Mouse (Mus musculus): ENCODE data around the gene Clstn2.

The Clstn2 gene

DNA sequence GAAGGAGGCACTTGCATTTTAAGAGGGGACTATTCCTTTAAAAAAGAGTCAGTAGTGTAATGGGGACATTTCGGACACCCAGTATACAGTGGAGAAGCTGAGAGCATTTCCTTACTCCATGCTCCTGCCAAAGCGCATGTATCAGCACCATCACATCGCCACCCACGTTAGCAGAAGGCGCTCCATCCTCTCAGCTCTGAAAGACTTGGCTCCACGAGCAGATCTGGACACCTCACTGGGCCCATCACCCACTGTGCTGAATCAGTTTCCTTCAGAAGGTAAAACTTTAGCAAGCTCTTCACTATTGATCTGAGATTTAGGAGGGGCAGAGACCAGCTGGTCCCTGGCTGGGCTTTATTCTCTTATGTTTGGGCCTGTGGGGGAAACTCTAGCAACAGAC, 469.9 kb downstream of the Clstn2 start:
- no peak for DNase-seq (ENCODE audit: low spot score)

DNA sequence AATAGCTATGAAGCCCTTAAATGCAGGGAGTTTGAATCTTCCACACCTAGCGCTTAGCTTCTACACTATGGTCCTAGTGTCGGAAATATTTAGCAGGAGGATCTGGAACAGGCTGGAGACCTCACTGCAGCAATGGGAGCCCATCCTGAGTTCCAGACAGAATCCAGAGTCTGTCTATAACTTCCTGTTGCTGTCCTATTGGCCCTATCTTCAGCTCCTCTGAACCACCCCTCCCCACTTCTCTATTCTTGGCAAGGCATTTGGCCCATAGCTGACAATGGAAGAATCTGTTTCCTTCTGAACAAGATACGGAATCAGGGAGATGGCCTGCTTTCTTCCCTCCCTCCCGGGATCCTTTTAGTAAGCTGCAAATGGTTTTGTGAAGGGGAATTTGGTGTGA, 488.6 kb downstream of the Clstn2 start:
- DNase-seq (ENCODE audit: low spot score) = no peak

DNA sequence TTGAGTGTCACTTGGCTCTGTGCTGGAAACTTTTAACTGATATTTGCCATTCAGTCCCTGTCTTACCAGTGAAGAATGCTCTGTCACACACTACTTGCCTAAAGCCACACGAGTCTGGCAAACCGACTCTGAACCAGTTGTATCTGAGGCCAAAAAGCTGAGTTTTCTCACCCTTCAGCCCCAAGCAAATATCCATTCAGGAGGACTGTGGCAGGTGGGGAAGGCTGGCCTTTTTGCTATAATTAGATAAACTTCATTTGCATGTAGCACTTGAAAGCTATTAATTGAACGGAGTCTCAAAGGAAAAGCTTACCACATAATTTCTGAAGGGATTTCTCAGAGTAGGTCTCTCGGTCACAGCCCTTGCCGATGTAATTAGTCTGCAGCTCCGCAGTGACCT, 491.6 kb downstream of the Clstn2 start:
- DNase-seq (ENCODE audit: low spot score) = no peak

DNA sequence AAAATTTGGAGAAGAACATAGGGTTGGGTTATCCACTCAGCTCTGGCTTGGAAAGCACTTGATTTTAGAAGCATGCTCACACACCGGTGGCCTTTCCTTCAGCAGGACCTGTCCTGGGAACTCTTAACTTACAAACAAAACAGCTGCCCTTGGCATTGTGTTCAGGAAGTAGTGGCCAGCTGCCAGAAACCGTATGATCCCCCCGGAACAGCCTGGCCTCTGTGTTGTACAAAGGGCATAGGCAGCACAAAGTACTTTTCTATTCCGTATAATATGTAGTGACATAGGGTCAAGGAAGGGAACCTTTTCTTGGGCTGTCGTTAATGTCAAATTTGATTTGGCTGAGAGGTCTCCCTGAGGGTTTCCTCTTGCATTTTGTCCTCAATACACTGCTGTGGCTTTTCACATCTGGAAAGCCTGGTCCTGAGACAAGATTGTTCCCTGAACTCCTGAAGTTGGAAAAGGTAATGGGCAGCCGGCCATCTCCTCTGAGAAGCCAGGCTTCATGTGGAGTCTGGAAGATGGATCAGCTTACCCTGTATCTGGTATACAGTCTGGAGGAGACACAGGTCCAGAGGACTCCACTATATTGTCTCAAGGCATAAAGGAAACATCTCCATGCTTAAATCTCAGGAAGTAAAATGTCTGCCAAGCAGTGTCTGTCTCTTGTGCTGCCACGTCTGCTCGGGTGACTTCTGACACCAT, 494.8 kb downstream of the Clstn2 start:
- DNase-seq (ENCODE audit: low spot score) = no peak

DNA sequence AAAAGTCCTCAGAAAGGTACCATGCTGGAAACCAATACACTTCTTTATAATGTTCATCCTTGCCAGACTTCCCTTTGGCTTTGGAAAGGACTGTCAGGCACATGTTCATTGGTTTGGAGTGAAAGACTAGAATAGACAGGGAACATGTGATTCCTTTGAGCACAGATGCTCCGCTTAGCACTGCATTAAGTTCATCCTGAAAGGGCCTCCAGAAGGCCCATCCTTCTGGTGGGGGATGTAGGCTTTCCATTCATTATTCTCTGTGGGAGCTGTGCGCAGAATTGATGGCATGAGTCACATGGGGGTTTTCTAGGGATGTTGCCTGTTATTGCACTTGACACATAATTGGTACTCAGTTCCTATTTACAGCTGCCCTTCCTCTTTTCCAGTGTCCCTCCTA, 498.8 kb downstream of the Clstn2 start:
- DNase-seq (ENCODE audit: low spot score) = no peak

DNA sequence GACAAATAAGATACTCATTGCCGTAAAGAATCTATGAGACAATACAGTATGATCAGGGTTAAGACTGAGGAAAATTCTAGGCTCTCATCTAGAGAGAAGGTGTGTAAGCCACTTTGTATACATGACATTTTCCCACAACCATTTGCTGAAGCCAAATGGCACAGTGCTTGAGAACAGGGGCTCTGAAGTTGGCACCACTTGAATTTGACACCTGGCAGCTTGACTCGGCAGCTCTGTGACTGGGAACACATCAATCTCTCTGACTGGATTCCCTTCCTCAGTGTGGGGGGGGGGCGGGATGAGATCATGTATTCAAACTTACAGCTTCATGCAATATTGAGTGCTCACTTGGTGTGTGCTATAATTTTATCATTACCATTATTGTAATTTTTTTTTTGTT, 499.7 kb downstream of the Clstn2 start:
- no peak for DNase-seq (ENCODE audit: low spot score)

DNA sequence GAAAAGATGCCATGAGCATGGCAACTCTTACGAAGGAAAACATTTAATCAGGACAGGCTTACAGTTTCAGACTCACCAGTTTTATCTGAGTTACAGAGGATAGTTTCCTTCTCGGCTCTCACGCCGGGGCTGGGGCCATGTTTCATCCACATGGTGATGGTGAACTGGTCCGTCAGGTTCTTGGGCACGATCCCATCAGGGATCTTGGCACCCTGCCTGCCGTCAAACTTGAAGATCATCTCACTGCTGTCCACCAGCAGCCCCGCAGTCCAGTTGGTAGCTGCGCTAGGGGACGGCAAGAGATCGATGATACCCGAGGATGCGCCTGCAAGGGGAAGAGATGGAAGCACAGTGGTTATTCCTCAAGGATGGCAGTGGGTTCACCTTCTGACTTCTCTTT, 500.4 kb downstream of the Clstn2 start:
- no peak for DNase-seq (ENCODE audit: low spot score)

DNA sequence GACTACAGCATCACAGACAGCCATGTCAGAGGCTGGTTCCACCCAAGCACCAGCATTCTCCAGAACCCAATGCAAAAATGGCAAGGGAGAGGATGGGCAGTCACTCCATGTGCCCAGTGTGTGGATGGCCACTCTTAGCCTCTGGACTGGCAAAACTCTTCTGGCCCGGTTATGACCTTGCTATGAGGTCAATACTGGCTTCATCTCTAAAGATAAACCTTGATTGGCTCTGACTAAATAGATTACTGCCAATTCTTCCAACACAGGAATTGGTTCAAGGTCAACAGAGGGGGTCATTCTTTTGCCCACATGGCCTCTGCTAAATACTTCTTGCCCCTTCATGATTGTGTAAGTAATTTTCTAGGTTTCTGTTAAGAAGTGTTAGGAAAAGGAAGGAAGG, 505.1 kb downstream of the Clstn2 start:
- DNase-seq (ENCODE audit: low spot score) = no peak

DNA sequence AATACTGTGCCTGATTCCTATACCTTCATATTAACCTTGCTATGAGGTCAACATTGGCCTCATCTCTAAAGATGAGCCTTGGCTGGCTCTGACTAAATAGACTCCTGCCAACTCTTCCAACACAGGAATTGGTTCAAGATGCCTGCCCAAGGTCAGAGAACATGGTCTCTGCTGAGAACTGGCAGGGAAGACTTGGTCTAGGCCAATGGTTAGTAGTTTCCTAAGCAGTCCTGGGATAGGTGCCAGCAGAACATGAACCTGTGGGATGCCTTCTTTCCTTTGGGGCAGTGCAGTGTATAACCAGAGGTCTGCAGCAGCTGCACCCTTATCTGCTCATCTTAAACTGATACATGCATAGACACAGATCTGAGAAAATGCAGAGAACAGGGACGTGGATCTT, 505.7 kb downstream of the Clstn2 start:
- no peak for DNase-seq (ENCODE audit: low spot score)

DNA sequence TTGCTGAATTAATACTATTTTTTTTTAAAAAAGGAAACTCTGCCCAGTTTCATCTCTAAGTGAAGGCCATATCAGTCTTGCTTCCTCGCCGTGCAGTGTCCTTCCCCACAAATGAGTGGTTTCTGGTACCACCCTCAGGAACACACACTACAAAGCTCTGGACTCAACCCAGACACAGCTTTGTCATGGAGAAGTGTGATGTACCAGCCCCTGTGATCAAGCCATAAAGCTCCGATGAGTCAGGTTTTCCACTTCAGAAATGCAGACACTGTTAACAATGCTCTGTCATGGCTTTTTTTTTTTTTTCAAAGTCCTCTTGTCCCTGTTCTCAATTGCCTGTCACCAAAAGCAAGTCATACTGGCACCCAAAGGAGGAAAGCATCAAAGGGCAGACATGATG, 507.4 kb downstream of the Clstn2 start:
- DNase-seq (ENCODE audit: low spot score) = no peak

DNA sequence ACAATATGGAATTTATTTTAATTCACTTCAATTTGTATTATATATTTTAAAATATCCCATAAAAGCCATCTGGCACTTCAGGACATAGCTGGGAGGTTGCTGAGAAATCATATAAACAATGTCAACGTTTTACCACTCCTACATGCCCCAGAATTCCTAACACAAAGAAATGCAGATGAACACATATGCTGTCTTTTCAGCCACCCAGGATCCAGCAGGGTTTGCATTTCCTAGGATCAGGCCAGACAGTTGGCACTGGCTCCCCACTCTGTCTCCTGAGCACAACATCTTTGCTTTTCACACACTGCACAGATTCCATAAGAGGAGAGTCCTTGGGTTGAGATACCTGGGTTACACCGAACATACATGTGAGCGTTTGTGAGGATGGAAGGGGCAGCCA, 508.1 kb downstream of the Clstn2 start:
- DNase-seq (ENCODE audit: low spot score) = no peak

DNA sequence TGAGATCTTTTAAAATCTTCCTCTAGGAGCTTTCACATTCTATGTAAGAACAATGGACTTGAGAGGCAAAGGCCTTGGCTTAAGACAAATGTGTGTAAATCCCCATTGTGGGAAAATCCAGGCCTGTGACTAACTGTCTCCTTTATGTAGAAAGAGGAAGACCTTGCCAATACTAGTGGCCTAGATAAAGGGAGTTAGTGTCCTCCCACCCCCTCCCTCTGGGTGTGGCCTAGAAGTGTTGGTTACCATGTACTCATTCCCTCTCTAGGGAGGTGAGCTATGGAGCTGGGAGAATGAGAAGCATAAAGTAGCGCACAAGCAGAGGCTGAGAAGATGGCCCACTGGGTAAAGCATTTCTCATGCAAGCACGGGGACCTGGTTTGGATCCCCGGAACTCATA, 512.2 kb downstream of the Clstn2 start:
- no peak for DNase-seq (ENCODE audit: low spot score)

DNA sequence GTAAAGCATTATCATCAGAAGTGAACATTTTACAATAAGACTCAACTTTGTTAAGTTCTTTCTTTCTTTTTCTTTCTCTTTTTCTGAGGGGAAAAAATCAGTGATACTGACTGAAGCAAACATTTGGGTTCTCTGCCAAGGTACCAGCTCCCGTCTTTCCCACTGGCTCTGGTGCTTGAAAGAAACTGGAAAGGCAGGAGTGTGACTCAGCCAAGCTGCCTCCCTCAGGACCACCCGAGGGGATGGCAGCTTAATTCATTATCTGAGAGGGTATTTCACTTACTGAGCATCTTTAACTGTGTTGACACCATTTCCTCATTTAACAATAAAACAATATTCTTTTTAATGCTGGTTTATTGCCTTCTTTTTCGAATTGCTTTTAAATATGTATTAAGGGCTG, 516.0 kb downstream of the Clstn2 start:
- no peak for DNase-seq (ENCODE audit: low spot score)

DNA sequence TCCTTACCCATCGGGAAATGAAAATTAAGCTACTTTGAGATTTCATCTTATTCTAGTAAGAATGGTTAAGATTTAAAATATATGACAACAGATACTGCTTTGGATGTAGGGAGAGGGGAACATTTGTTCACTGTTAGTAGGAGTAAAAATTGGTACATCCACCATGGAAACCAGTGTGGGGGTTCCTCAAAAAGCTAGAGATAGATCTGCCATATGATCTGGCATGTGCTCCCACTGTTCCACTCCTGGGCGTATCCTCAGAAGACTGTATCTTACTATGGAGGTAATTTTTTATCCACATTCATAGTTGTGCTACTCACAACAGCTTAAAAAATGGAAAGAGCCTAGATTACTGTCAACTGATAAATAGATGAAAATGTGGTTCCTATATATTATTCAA, 518.3 kb downstream of the Clstn2 start:
- DNase-seq (ENCODE audit: low spot score) = no peak

DNA sequence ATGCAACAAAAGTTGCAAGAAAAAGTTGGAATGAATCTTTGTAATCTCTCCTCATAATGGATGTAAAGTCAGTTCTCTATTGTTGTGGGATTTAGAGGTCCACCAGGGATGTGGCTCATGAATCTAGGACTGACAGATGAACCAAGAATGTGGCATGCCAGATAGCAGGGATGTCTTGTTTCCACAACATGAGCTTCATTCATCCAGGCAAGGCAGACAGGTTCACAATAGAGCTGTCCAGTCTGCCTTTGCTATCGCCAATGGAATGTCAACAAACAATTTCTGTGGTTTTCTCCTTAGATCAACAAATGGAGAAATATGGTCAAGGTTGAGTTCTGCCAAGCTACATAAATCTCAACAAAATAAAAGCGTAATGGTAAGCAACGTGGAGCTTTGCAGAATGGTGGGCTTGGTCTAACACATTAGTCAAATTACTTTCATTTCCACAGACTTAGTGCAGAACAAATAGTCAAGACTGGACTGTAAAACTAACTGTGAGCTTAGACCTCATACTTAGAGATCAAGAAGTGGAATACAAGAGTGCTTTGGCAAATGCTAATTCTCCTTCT, 520.6 kb downstream of the Clstn2 start:
- no peak for DNase-seq (ENCODE audit: low spot score)

DNA sequence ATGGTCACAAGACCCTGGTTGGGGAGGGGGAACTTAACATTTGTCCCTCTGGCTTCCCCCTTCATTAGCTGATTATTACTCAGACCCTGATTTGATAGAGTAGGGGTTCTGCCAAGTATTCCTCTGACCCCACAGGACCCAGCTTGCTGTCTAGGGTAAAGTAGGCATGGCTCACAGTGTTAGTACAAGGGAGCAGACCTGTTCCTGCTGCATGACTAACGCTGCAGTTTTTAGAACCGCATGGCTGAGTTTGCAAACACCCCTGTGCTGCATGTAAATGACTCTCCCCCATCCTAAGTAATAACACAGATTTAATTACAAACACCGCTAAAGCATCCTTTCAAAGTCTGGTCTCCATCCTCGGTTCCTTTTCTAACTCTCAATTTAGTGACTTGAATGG, 531.6 kb downstream of the Clstn2 start:
- DNase-seq (ENCODE audit: low spot score) = no peak

DNA sequence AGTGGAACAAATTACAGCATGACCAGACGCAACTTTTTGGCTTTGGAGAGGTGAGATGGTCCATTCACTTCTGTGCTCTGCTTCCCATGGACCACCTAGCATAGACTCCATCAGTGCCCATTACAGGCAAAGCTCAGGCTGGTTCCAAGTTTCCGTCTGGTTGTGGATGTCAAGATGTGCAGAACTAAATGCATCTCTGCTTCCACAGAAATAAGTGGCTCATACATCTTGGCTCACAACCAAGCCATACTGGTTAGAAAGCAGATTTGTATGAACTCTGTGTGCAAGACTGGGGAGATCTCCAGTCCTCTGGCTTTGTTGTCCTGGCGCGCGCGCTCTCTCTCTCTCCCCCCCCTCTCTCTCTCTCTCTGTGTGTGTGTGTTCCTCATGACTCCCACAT, 537.9 kb downstream of the Clstn2 start:
- DNase-seq (ENCODE audit: low spot score) = no peak

DNA sequence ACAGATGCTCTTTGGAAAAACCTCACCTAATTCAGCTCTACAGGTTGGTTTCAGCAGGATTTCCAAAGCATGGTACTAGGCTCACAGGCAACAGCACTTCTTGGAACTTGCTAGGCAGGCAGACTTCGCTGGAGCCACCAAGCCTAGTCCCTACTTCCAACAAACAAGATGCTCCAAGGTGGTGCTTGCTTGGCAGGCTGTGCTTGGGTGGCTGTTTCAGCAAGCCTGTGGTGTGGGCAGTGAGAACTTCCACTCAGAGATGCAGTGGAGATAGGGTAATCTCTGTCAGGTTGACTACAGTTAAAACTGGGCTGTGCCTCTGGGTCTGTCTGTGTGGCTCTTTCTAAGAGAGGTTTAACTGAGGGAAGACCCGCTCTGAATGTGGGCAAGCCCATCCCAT, 541.4 kb downstream of the Clstn2 start:
- no peak for DNase-seq (ENCODE audit: low spot score)

DNA sequence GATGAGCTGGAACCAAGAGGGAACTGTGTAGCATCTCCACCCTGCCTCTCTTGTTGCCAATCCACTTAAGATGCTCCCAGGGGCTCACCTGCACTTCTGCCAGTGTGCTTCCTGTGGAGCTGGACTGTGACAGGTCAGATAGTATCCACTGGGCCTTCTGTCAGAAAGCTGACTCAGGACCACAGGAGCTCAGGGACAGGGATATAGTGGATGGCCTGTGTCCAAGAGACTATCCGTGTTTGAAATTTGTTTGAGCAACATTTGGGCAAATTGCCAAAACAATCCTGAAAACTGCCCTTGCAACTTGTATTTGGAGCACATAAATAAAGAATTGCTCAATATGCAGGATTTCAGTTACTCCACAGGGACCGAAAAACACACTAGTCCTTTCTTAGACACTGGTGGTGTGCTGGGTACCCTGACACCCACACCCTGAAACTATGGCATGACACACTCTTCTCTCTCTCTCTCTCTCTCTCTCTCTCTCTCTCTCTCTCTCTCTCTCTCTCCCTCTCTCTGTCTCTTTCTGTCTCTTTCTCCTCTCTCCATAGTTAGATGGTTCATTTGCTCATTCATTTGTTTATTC, 542.3 kb downstream of the Clstn2 start:
- no peak for DNase-seq (ENCODE audit: low spot score)

DNA sequence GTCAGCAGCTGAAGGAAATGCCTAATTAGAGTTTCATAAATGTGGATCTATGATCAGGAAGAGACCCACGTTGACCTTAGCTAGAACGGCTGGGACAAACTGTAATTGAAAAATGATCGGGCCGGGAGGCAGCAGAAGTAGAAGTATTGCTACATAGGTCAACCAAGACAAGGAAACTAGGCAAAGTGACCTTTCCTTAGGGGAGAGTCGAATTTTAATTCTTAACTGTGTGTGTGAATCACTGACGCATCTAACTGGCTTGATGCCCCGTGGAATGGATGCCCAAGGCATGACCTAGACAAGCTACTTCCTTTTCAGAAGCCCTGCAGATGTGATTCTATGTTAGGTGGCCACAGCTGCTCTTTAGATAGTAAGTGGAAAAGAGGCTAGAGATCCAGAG, 546.2 kb downstream of the Clstn2 start:
- no peak for DNase-seq (ENCODE audit: low spot score)

DNA sequence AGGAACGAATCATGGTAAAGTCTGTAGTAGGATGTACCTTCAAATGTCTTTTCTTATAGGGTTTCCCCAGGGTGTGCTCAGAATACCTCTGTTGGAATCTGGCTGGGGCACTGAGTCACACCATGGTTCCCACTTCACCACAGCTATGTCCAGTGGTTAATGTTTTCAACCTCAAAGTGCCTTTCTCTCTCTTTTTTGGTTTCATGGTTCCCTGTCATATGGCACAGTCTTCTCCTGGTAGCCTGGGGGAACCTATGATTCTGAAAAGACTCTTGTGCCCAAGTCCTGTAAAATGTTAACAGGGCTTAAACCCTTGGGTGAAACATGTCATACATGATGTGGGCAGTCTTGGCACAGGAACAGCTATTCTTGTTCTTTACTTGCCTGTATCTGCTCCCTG, 551.8 kb downstream of the Clstn2 start:
- DNase-seq (ENCODE audit: low spot score) = no peak

DNA sequence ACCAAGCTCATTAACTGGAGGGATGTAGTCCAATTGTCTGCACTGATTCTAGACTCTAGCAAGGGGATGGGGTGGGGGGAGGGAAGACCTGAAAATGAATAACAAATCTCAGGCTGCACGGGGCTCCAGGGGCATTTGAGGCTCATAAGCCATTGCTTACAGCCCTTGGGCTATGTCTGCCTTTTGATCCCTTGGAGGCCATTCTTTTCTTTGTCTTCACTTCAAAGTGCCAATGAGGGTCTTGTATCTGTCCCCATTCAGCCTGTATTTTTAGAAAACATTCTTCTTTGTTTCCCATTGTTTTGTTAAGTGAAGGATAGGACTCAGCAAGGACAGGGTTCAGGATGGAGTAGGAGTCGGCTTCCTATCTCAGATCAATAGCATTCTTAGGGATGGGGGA, 556.0 kb downstream of the Clstn2 start:
- DNase-seq (ENCODE audit: low spot score) = no peak

DNA sequence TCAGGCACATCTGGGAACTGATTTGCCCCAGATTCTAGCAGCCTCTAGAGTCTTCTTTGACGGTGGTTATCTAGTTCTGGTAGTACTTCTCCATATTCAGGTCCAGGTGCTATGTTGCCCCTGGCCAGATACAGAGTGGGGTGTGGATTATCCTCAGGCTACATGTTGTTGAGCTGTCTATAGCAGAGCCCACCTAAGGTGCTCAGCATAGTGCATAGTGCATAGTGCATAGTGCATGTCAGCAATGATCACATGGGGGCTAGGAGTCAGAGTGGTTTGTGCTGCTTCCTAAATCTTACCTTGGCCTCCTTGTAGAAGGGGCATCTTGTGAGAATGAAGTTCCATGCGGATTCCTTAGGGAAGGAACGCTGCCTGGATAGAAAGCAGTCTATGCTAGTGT, 556.5 kb downstream of the Clstn2 start:
- DNase-seq (ENCODE audit: low spot score) = no peak

DNA sequence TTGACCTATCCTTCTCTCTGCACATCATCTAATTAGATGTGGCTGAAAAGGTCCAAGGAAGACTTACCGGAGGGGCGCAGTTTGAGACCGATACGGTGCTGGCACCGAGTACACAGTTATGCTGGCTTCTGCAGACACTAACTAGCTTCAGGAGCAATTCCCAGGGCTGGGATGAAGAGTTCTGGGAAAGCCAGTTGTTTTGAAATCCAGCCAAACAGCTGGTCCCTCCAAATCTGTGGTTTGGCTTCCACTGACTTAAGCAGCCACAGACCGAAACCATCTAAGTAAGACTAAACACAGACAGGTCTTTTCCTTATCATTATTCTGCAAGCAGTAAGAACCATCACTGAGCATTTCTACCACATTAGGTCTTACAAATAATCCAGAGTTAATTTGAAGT, 558.1 kb downstream of the Clstn2 start:
- DNase-seq (ENCODE audit: low spot score) = no peak

Measured in embryo, embryonic 10 days (tissue).